Mouse (Mus musculus): Measurements from ENCODE around the gene Slc39a7. TPM values are rescaled to one million over a fixed set of nuclear protein-coding genes. Genes with fewer than 3 reads are reported as not detected.

Slc39a7 gene
- polyA plus RNA-seq, 1 experiment from 2014 or later: 91.7 TPM

DNA sequence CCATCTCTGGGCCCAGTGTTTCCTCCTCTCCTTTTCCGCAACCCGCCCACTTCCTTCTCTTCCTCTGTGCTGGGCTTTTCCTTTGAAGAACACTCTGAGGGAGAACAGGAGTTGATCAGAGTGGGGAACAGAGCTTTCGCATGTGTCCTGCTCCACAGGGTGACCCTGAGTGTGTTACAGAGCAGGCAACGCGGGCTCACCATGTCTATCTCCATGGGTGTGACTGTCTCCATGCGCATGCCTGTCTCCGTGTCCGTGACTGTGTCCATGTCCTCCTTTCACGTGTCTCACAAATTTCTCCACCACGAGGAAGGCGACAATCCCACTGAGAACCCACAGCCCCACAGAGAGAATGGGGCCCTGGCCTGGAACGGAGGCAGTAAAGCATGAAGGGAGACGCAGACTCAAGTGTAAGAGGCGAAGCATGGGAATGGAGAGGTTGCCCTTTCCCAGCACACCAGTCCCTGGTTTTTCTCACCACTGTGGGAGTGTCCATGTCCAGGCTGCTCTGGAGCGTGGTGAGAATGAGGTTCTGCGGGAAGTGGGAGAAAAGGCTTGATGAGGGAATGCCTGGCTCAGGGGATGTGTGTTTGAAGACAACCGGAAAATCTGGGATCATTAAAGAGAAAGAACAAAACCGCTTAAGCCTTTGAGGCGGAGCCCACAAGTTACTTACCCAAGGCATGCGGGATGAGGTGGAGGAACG is 1.4 kb downstream of the Slc39a7 start:
- no peak for ATAC-seq
- Histone ChIP-seq H3K27ac (peak overlapping the region; percentile 92), H3K36me3 (peaks cover 43% of the 10 kb centered on the region), H3K9ac (peak overlapping the region; percentile 97), H3K27me3 (replicated peaks) (no peaks in the 10 kb centered on the region), H3K4me1 (peaks cover 76% of the 10 kb centered on the region), H3K4me3 (peak overlapping the region; percentile 90), H3K9me3 (replicated peaks) (no peaks in the 10 kb centered on the region), H3K4me2 (peak overlapping the region; percentile 88)
- 77% methylated on average over 21 of the region's 21 CpGs for WGBS (ENCODE audit: insufficient replicate concordance)

DNA sequence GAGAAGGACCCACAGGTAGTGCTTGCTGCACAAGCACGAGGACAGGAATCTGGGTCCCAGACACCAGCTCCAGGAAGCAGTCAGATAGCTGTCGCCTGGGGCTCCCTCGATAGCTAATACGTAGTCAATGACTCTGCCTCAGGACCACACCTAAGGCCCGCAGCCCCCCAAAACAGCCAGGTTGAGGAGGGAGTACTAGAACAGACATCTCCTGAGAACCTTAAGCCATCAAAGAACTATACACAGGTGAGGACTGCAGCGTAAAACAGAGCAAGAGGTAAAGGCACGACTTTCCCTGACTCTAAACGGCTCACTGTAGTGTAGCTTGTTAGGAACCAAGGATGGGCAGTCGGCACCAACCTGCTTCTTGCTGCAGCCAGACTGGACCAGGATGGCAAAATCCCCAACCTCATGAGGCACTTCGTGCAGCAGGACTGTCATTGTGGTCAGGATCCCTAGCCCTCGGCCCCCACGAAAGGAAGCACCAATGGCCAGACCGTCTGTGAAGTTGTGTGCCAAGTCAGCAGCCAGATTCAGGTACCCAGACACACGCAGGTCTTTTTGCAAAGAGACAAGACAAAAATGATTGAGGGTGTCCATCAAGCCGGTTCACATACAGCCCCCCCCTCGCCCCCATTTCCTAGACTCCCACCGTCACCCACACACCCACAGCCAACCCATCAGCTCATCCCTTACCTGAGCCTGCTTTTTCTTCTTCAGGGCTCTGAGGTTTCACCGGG is 2.2 kb downstream of the Slc39a7 start:
- peak overlapping the region; percentile 88 for H3K4me2 ChIP-seq
- 75% methylated on average over 18 of the region's 18 CpGs for WGBS (ENCODE audit: insufficient replicate concordance)
- no peaks in the 10 kb centered on the region for H3K9me3 ChIP-seq (replicated peaks)
- H3K4me3 ChIP-seq: peak overlapping the region; percentile 90
- 0 out of 2 replicates have a peak overlapping the region, but pooled peaks have one; percentile 52 for H3K27ac ChIP-seq
- peaks cover 36% of the 10 kb centered on the region for H3K36me3 ChIP-seq
- no peak for ATAC-seq
- H3K9ac ChIP-seq: peak overlapping the region; percentile 97
- H3K4me1 ChIP-seq: peaks cover 79% of the 10 kb centered on the region
- H3K27me3 ChIP-seq (replicated peaks): no peaks in the 10 kb centered on the region

DNA sequence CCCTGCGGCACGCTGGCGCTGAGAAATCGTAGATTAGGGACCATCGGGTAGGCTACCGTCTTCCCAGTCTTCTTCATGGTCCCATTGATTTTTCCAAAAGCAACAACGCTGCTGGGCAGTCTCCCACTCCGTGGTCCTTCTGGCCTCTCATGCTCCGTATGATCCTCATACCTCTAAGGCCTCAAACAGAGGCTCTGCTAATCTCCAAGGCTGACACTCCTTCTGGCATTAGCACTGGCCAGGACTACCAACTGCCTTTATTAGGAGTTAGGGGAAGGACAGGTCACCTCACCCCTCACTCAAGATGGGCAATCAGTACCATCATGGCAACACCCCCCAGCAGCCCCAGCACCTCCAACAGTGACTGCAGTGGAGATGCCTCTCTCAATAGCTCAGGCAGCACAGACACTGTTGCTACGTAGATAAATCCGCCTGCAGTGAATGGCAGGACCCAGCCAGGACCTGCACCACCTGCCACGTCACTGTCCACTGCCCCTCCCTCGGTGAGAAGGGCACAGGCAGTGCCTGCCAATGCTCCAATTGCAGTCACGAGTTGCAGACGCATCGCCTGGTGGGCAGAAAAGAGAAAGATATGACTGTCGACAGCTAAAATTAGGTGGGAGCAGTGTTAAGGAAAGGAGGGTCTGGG is 2.9 kb downstream of the Slc39a7 start:
- no peak for ATAC-seq
- Histone ChIP-seq H3K4me3 (peak overlapping the region; percentile 73; the same call in 1 of the 2 replicates), H3K36me3 (peaks cover 29% of the 10 kb centered on the region), H3K27ac (peak overlapping the region; percentile 52), H3K4me1 (peaks cover 81% of the 10 kb centered on the region), H3K9ac (no peak overlapping the region), H3K4me2 (peak overlapping the region; percentile 99), H3K27me3 (replicated peaks) (no peaks in the 10 kb centered on the region), H3K9me3 (replicated peaks) (no peaks in the 10 kb centered on the region)
- WGBS (ENCODE audit: insufficient replicate concordance): 78% methylated on average over 17 of the region's 17 CpGs

DNA sequence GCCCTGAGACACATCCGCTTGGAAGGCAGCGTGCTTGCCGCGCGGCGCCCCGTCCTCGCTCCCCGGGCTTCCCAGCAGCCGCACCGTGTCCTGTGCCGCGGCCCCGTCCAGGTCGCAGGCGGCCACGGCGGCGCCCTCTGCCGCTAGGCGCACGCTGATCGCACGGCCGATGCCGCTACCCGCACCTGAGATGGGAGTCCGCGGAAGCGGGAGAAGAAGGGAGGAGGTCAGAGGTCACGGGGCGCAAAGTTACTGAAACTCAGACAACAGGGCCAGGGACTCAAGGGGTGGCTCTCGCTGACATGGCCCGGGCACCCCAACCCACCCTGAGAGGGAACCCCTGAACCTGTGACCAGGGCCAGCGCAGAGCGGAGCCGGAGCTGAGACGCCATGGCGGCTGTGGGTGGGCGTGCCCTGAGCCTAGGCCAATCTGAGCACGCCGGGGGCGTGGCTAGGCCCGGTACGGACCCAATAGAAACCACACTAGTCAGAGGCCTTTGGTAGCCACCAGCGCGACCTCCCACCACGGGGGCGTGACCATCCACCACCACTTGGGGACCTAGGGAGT is 3.7 kb downstream of the Slc39a7 start, which contains the start of gene H2-Ke6:
Gene H2-Ke6 (minus strand): TSS at position 405 of the 568 bp plus-strand sequence.
- H3K27me3 ChIP-seq (replicated peaks): no peaks in the 10 kb centered on the region
- peak within 1 kb of the TSS; percentile 85 for H3K9ac ChIP-seq
- peak; percentile 84 for ATAC-seq
- peaks cover 76% of the 10 kb centered on the region for H3K4me1 ChIP-seq
- H3K36me3 ChIP-seq: peaks cover 30% of the 10 kb centered on the region
- H3K27ac ChIP-seq: peak within 1 kb of the TSS; percentile 86
- H3K4me3 ChIP-seq: peak within 1 kb of the TSS; percentile 73
- under 1% methylated on average over 49 of the region's 49 CpGs for WGBS (ENCODE audit: insufficient replicate concordance)
- H3K4me2 ChIP-seq: peak within 1 kb of the TSS; percentile 99
- no peaks in the 10 kb centered on the region for H3K9me3 ChIP-seq (replicated peaks)

DNA sequence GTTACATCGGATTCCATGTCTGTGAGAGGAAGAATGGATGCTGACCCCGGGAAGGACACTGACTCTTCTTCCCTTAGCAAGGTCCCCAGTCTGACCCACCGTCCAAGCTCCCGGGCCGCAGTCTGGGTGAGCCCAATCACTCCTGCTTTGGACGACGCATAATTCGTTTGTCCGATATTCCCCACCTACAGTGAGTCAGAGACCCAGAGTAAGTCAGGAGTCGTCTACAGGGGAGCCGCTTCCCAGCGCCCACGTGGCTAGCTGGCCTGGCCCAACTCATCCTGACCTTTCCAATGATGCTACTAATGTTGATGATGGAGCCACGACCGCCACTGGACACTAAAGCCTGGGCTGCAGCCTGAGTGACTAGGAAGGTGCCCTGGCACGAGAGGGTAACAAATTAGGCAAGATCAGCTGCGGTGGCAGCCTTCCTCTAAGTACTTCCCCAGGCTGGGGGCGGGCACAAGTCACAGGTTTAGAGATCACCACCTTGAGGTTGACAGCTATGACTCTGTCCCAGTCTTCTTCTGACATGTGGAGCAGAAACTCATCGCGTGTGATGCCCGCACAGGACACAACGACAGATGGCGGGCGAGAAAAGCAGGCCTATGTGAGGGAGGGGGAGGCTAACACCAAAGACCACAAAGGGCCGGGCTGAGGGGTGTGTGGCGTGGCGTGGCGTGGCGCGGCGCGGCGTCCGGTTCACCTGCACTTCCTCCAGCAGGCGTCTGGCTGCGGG is 4.4 kb downstream of the Slc39a7 start:
- H3K36me3 ChIP-seq: peaks cover 37% of the 10 kb centered on the region
- H3K4me2 ChIP-seq: peak overlapping the region; percentile 99
- no peaks in the 10 kb centered on the region for H3K27me3 ChIP-seq (replicated peaks)
- H3K9me3 ChIP-seq (replicated peaks): no peaks in the 10 kb centered on the region
- H3K9ac ChIP-seq: peak overlapping the region; percentile 85
- H3K27ac ChIP-seq: peak overlapping the region; percentile 86
- 14% methylated on average over 36 of the region's 36 CpGs for WGBS (ENCODE audit: insufficient replicate concordance)
- ATAC-seq: no peak
- H3K4me3 ChIP-seq: peak overlapping the region; percentile 73
- H3K4me1 ChIP-seq: peaks cover 71% of the 10 kb centered on the region

DNA sequence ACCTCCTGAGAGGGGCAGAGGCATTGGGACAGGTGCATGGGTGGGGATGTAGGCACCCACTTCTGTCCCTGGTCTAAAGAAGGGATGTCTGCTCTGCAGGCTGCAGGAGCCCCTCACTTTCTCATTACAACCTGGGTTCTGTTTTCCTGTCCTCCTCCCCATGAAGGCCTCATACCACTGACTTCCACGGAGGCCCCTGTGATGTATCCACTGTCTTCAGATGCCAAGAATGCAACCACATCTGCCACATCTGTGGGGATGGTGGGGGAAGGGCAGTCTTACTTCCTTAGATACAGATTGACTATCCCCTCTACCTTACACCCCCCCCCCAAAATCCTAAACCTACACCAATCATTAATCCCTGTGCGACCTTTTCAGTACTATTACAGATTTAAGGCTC is 5.3 kb downstream of the Slc39a7 start:
- Histone ChIP-seq H3K4me2 (peak overlapping the region; percentile 99), H3K27ac (no peak overlapping the region), H3K36me3 (peaks cover 45% of the 10 kb centered on the region), H3K4me3 (no peak overlapping the region), H3K4me1 (peaks cover 71% of the 10 kb centered on the region), H3K9me3 (replicated peaks) (no peaks in the 10 kb centered on the region), H3K27me3 (replicated peaks) (no peaks in the 10 kb centered on the region), H3K9ac (no peak overlapping the region; the same call in 1 of the 2 replicates)
- ATAC-seq: no peak
- WGBS (ENCODE audit: insufficient replicate concordance): 47% methylated on average over 2 of the region's 2 CpGs

DNA sequence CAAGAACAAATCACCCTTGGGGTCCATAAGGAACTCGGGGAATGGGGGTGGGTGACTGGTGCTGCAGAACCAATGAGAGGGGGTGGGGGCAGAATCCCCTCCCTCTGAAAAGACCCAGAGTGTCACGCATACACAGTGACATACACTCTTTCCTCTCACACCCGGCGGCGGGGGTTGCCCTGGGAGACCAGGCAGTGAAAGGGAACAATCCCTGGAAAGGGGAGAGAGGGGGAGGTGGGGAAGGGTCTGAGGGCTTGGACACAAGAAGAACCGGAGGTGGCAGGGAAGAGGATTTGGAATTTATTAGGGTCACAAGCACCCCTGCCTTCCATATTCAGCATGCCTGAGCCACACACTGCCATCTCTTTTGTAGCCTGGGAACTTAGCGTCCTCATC is 5.7 kb downstream of the Slc39a7 start:
- H3K9me3 ChIP-seq (replicated peaks): no peaks in the 10 kb centered on the region; the same call in 1 of the 2 replicates
- no peak overlapping the region for H3K27ac ChIP-seq
- WGBS (ENCODE audit: insufficient replicate concordance): 46% methylated on average over 7 of the region's 7 CpGs
- H3K9ac ChIP-seq: peak overlapping the region; percentile 86
- no peaks in the 10 kb centered on the region for H3K27me3 ChIP-seq (replicated peaks)
- ATAC-seq: no peak
- H3K4me3 ChIP-seq: no peak overlapping the region
- peak overlapping the region; percentile 99 for H3K4me2 ChIP-seq
- H3K36me3 ChIP-seq: peaks cover 50% of the 10 kb centered on the region
- peaks cover 68% of the 10 kb centered on the region for H3K4me1 ChIP-seq

DNA sequence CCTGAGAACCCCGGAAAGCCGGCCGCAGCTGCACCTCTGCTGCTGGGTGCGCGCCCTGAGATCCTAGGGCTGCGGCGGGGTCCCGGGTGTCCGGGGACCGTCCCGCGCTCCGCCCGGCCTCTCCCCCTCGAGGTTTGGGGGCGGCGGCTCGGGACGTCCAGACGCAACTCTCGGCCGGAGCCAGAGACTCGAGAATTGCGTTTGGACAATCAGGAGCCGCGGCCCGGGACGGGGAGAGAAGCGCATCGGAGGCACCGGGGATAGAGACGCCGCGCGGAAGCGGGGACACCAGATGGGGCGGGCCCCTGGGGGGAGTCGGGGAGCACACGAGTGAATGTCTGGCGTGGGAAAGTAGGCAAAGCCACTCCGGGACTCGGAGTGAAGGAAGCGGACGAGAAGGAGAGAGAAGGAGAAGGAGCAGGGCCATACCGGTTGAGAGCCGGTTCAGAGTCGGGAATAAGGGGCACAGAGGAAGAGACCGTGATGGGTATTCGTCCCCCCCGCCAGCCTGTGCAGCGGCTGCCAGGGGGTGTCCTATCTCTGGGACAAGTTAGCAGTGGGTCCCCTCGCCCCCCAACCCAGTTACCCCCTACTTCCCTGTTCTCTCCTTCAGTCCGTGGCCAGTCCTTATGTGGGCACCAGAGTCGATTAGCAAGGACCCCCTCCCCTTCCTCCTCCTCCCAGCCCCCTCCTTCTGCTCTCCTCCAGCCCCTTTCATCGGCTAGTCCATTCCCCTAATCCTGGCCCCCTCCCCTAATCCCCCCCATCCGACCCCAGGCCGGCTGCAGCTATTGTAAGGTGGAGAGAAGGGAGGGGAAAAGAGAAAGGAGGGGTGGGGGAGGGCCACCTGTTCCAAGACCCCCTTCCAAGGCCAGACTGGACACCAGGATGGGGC is 6.4 kb downstream of the Slc39a7 start:
- H3K4me1 ChIP-seq: peaks cover 61% of the 10 kb centered on the region
- no peak; the same call in 1 of the 2 replicates for ATAC-seq

DNA sequence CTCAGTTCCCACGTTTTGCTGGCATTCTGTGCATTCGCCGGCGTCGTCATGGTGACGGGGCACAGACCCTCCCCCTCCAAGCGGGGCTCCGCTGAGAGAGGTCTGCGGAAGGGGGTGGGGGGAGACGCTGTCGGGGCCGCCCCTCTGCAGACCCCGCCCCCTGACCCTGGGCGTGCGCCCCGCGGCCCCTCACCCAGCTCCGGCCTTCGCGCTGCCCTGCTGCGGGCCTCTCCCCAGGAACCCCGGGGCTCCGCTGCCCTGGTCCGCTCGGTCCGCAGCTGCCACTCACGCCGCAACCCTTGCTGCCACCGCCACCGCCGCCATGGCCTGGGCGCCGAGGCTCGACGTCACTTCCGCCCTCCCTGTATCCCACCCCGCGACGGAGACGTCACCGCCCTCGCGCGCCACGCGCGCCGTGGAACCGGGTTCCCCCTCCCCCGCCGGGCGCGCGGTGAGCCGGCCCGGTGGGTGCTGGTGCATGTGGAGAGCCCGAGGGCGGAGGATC is 7.1 kb downstream of the Slc39a7 start, which contains the start of gene Ring1:
Gene Ring1 (minus strand): TSS at position 364 of the 505 bp plus-strand sequence.
- Histone ChIP-seq H3K4me1 (peaks cover 54% of the 10 kb centered on the region), H3K4me2 (peak within 1 kb of the TSS; percentile 99), H3K9ac (peak within 1 kb of the TSS; percentile 86), H3K4me3 (peak within 1 kb of the TSS; percentile 83), H3K9me3 (replicated peaks) (peaks cover 9% of the 10 kb centered on the region), H3K27ac (peak within 1 kb of the TSS; percentile 87), H3K36me3 (peaks cover 51% of the 10 kb centered on the region), H3K27me3 (replicated peaks) (no peaks in the 10 kb centered on the region)
- WGBS (ENCODE audit: insufficient replicate concordance): under 1% methylated on average over 53 of the region's 58 CpGs
- ATAC-seq: peak; percentile 49

More for the DNA sequence above, 6.4 kb downstream of the Slc39a7 start:
- Histone ChIP-seq H3K4me2 (peak overlapping the region; percentile 99), H3K4me3 (peak overlapping the region; percentile 83), H3K27me3 (replicated peaks) (no peaks in the 10 kb centered on the region), H3K9me3 (replicated peaks) (peaks cover 2% of the 10 kb centered on the region), H3K9ac (peak overlapping the region; percentile 86), H3K27ac (peak overlapping the region; percentile 87), H3K36me3 (peaks cover 52% of the 10 kb centered on the region)
- WGBS (ENCODE audit: insufficient replicate concordance): 2% methylated on average over 57 of the region's 57 CpGs

DNA sequence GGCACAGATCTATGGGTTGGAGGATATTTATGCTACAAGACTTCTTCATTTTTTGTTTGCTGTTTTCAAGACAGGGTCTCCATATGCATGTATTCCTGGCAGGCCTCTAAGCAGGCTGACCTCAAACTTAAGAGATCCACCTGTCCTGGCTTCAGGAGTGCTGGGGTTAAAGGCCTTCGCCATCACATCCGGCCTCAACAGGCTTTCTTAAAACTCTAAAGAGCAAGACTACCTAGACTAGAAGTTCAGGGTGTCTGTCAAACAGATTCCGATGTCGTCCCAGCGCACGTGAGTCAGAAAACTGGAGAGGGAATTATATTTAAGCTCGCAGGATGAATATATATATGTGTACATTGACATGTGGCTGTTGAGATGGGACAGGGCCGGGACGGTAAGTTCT is 7.8 kb downstream of the Slc39a7 start:
- Histone ChIP-seq H3K9ac (peak overlapping the region; percentile 86; the same call in 1 of the 2 replicates), H3K36me3 (peaks cover 45% of the 10 kb centered on the region), H3K4me1 (peaks cover 47% of the 10 kb centered on the region), H3K27ac (peak overlapping the region; percentile 87; the same call in 1 of the 2 replicates), H3K9me3 (replicated peaks) (peaks cover 14% of the 10 kb centered on the region), H3K4me2 (peak overlapping the region; percentile 99), H3K27me3 (replicated peaks) (no peaks in the 10 kb centered on the region), H3K4me3 (peak overlapping the region; percentile 83)
- ATAC-seq: no peak
- WGBS (ENCODE audit: insufficient replicate concordance): 66% methylated on average over 9 of the region's 9 CpGs
